Mouse (Mus musculus): ENCODE results near the gene Sh3bp5.

GRCm38 (mm10) chr14:31408666-31409065 is 27.2 kb downstream of the Sh3bp5 start:
- TF ChIP-seq CHD2 (IDR thresholded peaks at IDR 0.05; ENCODE audit: low read length): no peak
- no peak for TF ChIP-seq HCFC1 (IDR thresholded peaks at IDR 0.05; ENCODE audit: low read depth, low read length)

All from MEL (cell line).